Mouse (Mus musculus) thymus, postnatal 0 days (tissue): ENCODE measurements around the gene Cenpa. TPM values are rescaled to one million over a fixed set of nuclear protein-coding genes. Genes with fewer than 3 reads are reported as not detected.
A peak's percentile ranks its signal among the peaks of the same experiment; 100 is the strongest.

Experiments used
- DNase-seq: peaks from one replicate; pipeline ENCODE4 v3.0.0-alpha.2; 2015; ENCODE audit warnings: low spot score
- polyA plus RNA-seq: library from polyadenylated mRNA; unstranded; fragments of >200 nt; fragmentation: Nextera tagmentation; extraction: Ambion mirVana; gene quantifications from 2 replicates; pipeline ENCODE4 v1.2.1, GENCODE M21; 2015

Gene Cenpa
- 339 and 404 TPM in 2 replicates for polyA plus RNA-seq

GRCm38 (mm10) chr5:30666391-30667195 lies at the start of gene Cenpa:
Gene Cenpa (plus strand): TSS chr5:30666777.
- peak; percentile 94 for DNase-seq

GRCm38 (mm10) chr5:30617357-30617756 lies 49.2 kb upstream of the Cenpa start:
- DNase-seq: no peak

- DNase-seq: no peak
These were observed 48.7 kb upstream of the Cenpa start for GRCm38 (mm10) chr5:30617851-30618250.

- no peak for DNase-seq
These were observed 48.1 kb upstream of the Cenpa start for GRCm38 (mm10) chr5:30618376-30619003.

- no peak for DNase-seq
These were observed 47.4 kb upstream of the Cenpa start for GRCm38 (mm10) chr5:30619211-30619610.

- no peak for DNase-seq
These were observed 46.0 kb upstream of the Cenpa start for GRCm38 (mm10) chr5:30620567-30620966.

- no peak for DNase-seq
These were observed 45.3 kb upstream of the Cenpa start for GRCm38 (mm10) chr5:30621211-30621790.

- DNase-seq: no peak
These were observed 44.8 kb upstream of the Cenpa start for GRCm38 (mm10) chr5:30621844-30622176.

GRCm38 (mm10) chr5:30622177-30622840 lies 44.3 kb upstream of the Cenpa start:
- DNase-seq: peak; percentile 6

- no peak for DNase-seq
These were observed 43.8 kb upstream of the Cenpa start for GRCm38 (mm10) chr5:30622841-30623185.

GRCm38 (mm10) chr5:30623380-30623779 lies 43.2 kb upstream of the Cenpa start:
- DNase-seq: no peak

GRCm38 (mm10) chr5:30624311-30624710 lies 42.3 kb upstream of the Cenpa start:
- DNase-seq: no peak

- DNase-seq: no peak
These were observed 41.7 kb upstream of the Cenpa start for GRCm38 (mm10) chr5:30624908-30625307.

GRCm38 (mm10) chr5:30625379-30625778 lies 41.2 kb upstream of the Cenpa start:
- DNase-seq: no peak

GRCm38 (mm10) chr5:30626331-30627105 lies 40.1 kb upstream of the Cenpa start:
- DNase-seq: no peak

GRCm38 (mm10) chr5:30628511-30628910 lies 38.1 kb upstream of the Cenpa start:
- DNase-seq: no peak

GRCm38 (mm10) chr5:30630401-30630800 lies 36.2 kb upstream of the Cenpa start:
- DNase-seq: no peak

GRCm38 (mm10) chr5:30632134-30632533 lies 34.4 kb upstream of the Cenpa start:
- no peak for DNase-seq

- no peak for DNase-seq
These were observed 29.6 kb upstream of the Cenpa start for GRCm38 (mm10) chr5:30636994-30637393.

- peak; percentile 37 for DNase-seq
These were observed 28.5 kb upstream of the Cenpa start for GRCm38 (mm10) chr5:30638041-30638440.

GRCm38 (mm10) chr5:30643477-30644179 lies 22.9 kb upstream of the Cenpa start:
- DNase-seq: no peak
